Mouse (Mus musculus): ENCODE measurements at regions not wholly inside any gene's neighbourhood (a gene's known extent, or its start where the extent isn't known, plus 50 kb on each side); places are given as distances from the start of the nearest gene placed in this dataset.

DNA sequence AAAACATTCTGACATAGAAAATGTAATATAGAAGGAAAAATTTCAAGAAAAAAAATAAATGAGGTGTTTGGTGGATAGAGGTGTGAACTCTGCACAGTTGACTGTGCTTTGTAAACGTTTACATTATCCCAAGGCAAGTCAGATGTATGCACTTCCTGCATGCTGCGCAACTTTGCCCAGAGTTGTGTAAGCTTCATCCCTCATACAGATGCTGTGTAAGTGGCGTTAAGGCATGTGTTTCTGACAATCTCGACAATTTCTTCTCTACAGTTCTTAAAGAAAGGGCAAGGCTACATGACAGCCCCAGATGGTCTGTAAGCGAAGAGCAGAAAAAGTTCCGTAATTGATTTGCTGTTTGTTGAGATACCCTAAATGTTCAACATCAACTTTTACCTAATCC lies 476.6 kb upstream of the Pitx2 start:
- DNase-seq: no peak

DNA sequence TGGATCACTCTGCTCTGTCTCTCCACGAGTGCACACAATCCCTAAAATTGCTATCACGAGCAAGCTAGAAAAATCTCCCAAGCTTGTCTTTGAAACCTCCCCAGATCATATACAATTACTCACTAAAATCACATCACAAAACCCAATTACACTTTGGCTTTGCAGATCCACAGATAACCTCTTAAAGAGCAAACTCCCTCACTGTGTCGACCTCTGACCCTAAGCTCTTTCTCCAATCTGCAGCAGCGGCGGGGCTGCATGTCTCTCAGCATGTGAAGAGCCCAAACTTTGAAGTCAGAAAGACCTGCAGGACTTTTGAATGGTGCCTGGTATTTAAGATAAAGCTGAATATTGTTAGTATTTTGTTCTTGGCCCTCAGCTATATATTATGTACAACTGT lies 479.4 kb upstream of the Pitx2 start:
- DNase-seq: no peak

- DNase-seq: no peak
Observed at GRCm38 (mm10) chr3:128719226-128719625, 480.5 kb upstream of the Pitx2 start.

- no peak for DNase-seq
Observed at GRCm38 (mm10) chr3:128707270-128707669, 492.4 kb upstream of the Pitx2 start.

DNA sequence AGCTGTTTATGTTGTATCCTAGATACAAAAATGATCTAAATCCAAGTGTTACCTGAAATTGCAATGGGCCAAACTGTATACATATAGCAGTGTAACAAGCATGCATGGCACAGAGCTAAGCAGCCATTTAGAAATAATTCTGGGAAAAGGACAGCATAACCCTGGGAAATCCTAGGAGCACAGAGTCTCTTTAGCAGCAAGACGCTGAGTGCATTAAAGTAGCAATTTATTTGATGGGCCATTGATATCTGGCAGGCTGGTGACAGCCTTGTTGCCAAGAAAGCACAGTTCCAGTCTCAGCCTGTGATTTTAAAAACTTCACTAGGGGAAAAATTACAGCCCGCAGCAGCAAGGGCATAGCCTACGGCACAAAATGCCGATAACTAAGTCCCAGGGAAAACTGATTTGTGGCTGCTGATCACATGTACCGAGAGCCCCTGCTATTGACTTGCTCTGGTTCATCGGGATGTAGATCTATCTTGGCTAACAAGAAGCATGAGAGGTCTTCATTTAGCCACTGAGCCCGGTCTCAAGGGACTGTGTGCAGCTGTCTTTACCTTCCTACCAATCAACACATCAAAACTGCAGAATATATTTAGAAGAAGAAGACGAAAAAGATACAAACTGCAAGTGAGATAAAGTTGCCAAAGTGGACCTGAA lies 531.1 kb upstream of the Pitx2 start:
- no peak for DNase-seq

GRCm38 (mm10) chr3:128665184-128665583 lies 534.5 kb upstream of the Pitx2 start:
- DNase-seq: no peak

DNA sequence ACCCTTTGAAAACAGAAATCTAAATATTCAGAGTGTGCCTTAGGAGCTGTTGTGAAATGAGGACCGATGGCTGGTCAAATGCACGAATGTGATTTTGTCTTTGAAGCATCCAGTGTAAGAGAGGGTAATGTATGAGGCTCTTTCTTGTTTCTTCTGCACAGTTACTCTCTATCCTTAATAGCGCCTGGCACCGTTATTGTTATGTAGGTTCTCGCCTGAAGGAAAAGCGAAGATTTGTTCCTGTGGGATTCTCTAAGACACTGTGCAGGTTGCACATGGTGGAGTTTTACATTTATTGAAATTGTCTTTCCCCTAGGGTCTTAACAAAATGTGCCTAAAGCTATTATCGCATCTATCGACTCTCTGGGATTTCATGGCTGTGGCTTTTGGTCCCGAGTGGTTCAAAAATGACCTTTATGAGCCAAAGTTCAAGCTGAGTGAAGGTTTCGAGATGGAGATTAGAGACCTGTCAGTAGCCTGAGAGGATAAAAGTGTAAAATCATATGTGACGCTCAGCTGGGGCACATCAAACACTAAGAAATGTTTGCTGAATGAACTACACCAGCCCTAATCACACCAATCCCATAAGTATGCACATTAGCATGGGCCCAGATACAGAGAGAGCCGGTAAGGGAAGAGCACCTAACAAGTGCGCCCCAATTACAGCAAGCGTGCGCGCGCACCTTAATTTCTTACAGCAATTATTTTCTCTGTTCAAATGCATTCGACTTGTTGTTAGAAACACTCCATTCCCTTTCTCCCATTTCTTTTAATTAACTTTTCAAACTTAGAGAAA lies 562.5 kb upstream of the Pitx2 start:
- DNase-seq: no peak

- DNase-seq: no peak
Observed at GRCm38 (mm10) chr3:128627696-128628095, 572.0 kb upstream of the Pitx2 start.

- no peak for DNase-seq
Observed at GRCm38 (mm10) chr3:128616675-128617074, 583.0 kb upstream of the Pitx2 start.

GRCm38 (mm10) chr3:128613657-128614056 lies 586.0 kb upstream of the Pitx2 start:
- no peak for DNase-seq

GRCm38 (mm10) chr3:128610731-128611130 lies 588.9 kb upstream of the Pitx2 start:
- DNase-seq: no peak

DNA sequence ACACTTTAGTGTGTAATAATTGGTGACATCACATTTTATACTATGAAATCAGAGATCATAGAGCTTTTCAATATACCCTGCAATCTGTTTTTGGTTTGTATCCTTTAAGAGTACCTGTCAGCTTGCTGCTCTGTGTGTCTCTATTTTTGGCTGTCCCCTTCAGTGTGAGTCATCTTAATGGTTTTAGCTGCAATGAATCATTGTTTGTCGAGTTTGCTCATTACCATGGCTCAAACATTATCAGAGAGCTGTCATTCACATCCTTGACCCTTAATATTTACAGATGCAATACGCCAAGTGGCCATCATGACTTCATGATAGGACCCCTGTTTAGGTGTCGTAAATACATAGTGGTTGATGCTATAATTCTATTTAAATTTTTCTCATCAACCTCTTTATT lies 591.0 kb upstream of the Pitx2 start:
- no peak for DNase-seq

GRCm38 (mm10) chr3:128575339-128576129 lies 624.1 kb upstream of the Pitx2 start:
- no peak for DNase-seq

DNA sequence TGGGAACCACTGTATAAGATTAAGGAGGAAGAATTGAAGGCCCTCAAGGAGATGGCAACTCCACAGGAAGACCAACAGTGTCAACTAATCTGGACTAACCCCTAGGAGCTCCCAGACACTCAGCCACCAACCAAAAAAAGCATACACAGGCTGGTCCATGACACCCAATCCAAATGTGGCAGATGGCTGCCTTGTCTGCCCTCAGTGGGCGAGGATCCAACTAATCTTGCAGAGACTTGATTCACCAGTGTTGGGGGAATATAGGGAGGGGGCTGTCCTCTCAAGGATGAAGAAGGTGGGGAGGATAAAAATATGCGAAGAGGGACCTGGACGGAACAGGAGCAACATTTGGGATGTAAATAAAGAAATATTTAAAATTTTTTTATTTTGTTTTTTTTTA lies 629.1 kb upstream of the Pitx2 start:
- DNase-seq: no peak

DNA sequence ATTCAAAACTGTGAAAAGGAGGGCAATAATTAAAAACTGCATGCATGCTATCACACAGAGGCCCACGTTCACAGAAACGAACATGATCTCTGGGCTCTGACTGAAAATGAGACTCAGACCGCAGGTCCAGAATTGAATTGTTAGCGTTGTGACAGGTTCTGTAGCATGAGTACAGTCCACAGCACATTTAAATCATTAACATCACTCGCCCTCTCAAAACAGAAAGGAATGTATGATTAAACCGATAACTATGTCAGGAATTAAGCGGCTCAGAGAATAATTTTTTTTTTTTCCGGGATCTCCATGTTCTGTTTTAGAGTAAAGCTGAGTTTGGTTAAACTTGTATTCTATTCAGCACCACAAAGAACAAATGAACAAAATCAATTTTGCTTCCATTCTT lies 634.3 kb upstream of the Pitx2 start:
- no peak for DNase-seq

- peak; percentile 2 for DNase-seq
Observed at GRCm38 (mm10) chr3:128546416-128547327, 650.5 kb upstream of the Fam241a start.

DNA sequence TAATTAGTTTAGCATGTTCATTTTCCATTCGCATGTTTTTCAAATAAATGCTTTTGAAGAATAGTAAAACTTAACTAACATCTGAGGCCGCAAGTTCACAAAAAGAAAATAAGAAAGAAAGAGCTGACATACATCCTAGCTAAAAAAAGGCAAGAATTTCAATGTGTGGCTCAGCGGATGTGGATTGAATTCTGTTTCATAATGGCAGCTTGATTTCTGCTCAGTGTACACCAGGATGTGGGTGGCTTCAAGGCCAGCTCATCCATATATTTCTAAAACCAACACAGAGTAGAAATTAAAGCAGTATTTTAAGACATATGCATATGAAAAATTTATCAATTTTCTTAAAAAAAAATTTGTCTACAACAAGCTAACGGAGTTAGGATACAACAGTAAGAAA lies 629.3 kb upstream of the Fam241a start:
- no peak for DNase-seq

- no peak for DNase-seq
Observed at GRCm38 (mm10) chr3:128520671-128521103, 624.6 kb upstream of the Fam241a start.

DNA sequence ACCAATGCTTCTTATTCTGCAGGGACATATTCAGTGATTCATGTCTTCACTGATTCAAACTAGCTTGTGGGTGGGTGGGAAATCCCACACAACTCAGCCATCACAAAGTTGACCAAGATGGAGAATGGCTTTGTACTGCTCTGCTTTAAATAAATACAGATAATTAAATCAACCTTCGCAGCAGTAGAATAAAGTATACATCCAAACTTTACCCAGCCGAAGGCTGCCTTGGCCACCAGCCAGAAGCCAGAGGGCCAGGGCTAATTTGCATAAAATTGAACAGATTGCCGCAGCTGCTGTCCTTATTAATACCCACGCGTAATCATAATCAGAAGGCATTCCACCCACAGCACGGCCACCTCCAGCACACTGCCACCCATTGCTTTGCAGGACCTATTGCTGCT lies 623.8 kb upstream of the Fam241a start:
- DNase-seq: peak; percentile 3

- DNase-seq: no peak
Observed at GRCm38 (mm10) chr3:128518806-128519205, 622.7 kb upstream of the Fam241a start.

DNA sequence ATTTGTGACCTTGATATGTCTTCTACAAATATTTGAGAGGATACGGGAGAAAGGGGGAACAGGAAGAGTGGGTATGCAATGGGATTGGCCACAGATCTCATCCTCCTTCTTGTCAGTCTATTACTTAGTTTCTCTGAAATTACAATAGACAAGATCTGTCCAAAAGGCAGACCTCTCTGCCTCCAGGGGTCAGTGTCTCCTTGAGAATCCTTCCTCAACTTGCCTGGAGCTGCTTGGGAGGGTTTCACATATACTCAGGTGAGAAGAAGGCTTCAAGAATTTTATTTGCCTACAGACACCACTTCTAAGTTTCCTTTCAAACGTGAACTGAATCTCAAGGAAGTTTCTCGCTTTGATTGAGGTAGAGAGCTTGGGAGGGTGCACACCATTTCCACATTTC lies 575.0 kb upstream of the Fam241a start:
- no peak for DNase-seq

- no peak for DNase-seq
Observed at GRCm38 (mm10) chr3:128429706-128430105, 533.6 kb upstream of the Fam241a start.

DNA sequence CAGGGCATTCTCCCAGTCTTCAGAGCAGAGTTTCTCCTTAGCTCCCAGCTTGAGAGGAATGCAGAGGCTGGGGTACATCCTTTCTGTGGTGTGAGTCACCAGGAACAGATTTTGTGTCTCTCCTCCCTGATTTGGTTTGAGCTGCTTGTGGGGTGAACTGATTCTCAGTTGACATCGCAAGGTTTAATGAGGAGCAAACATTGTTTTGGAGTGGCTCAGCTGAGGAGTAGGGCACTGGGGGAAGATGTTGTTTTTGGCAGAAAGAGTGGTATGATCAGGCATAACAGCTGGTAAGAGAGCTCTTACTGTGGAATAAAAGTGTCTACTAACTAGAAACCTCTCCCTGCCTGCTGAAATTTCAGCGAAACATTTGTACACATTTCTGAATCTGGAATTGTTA lies 519.4 kb upstream of the Fam241a start:
- no peak for DNase-seq

Measured in cerebellum, adult 9-10 months (tissue).